Mouse (Mus musculus) megakaryocyte, adult 5-6 weeks (primary cell): ENCODE measurements around the gene Bcar3. TPM values are rescaled to one million over a fixed set of nuclear protein-coding genes. Genes with fewer than 3 reads are reported as not detected.

Source experiments
- ATAC-seq: 2 replicates; pipeline ENCODE4 v1.8.0; 2016; ENCODE audit warnings: mild to moderate bottlenecking, inconsistent platforms; ENCODE audit not compliant: poor library complexity, severe bottlenecking
- total RNA-seq, 2 experiments: library from RNA; stranded (forward) in 1 of 2; stranded (reverse) in 1 of 2; fragments of 153-499, 151-499 nt in 1 of 2; fragments of 221-1000, 200-1000 nt in 1 of 2; gene quantifications; 2 replicates each; pipeline versions ENCODE4 v1.2.3 to v1.2.4; 2015 to 2017

Bcar3 gene
- total RNA-seq, 2 experiments from 2014 or later: 1.2 TPM

- peak; percentile 53; the same call in 1 of the 2 replicates for ATAC-seq
These were observed 212.5 kb downstream of the Bcar3 start for GRCm38 (mm10) chr3:122506343-122506916.

- no peak for ATAC-seq
These were observed 213.9 kb downstream of the Bcar3 start for GRCm38 (mm10) chr3:122507826-122508225.

GRCm38 (mm10) chr3:122509084-122509483, 215.1 kb downstream of the Bcar3 start:
- ATAC-seq: peak; percentile 78

- no peak for ATAC-seq
These were observed 215.8 kb downstream of the Bcar3 start for GRCm38 (mm10) chr3:122509534-122510239.

- ATAC-seq: no peak
These were observed 216.4 kb downstream of the Bcar3 start for GRCm38 (mm10) chr3:122510240-122510750.

- no peak for ATAC-seq
These were observed 217.0 kb downstream of the Bcar3 start for GRCm38 (mm10) chr3:122510932-122511331.

GRCm38 (mm10) chr3:122511721-122512619, 218.0 kb downstream of the Bcar3 start:
- no peak for ATAC-seq

GRCm38 (mm10) chr3:122512725-122513375, 218.9 kb downstream of the Bcar3 start:
- no peak for ATAC-seq

GRCm38 (mm10) chr3:122515568-122516326, 221.8 kb downstream of the Bcar3 start:
- ATAC-seq: no peak

GRCm38 (mm10) chr3:122516327-122516695, 222.4 kb downstream of the Bcar3 start:
- ATAC-seq: no peak

- no peak for ATAC-seq
These were observed 223.8 kb downstream of the Bcar3 start for GRCm38 (mm10) chr3:122517726-122518125.

- ATAC-seq: no peak
These were observed 224.3 kb downstream of the Bcar3 start for GRCm38 (mm10) chr3:122518231-122518736.

- no peak for ATAC-seq
These were observed 225.1 kb downstream of the Bcar3 start for GRCm38 (mm10) chr3:122519082-122519481.

- ATAC-seq: no peak
These were observed 226.4 kb downstream of the Bcar3 start for GRCm38 (mm10) chr3:122520365-122520764.

- peak; percentile 87 for ATAC-seq
These were observed 226.9 kb downstream of the Bcar3 start for GRCm38 (mm10) chr3:122520875-122521274.

- ATAC-seq: peak; percentile 78
These were observed 227.4 kb downstream of the Bcar3 start for GRCm38 (mm10) chr3:122521294-122521693.

GRCm38 (mm10) chr3:122528477-122528876, 234.5 kb downstream of the Bcar3 start:
- ATAC-seq: no peak

- no peak for ATAC-seq
These were observed 242.2 kb downstream of the Bcar3 start for GRCm38 (mm10) chr3:122535938-122536703.

- ATAC-seq: no peak
These were observed 244.9 kb downstream of the Bcar3 start for GRCm38 (mm10) chr3:122538851-122539250.
